Mouse (Mus musculus): ENCODE results near the gene Foxred1. TPM values are rescaled to one million over a fixed set of nuclear protein-coding genes. Genes with fewer than 3 reads are reported as not detected.

Gene Foxred1
- total and polyA plus RNA-seq, 2 experiments from 2014 or later = 88.0 to 93.1 TPM

DNA sequence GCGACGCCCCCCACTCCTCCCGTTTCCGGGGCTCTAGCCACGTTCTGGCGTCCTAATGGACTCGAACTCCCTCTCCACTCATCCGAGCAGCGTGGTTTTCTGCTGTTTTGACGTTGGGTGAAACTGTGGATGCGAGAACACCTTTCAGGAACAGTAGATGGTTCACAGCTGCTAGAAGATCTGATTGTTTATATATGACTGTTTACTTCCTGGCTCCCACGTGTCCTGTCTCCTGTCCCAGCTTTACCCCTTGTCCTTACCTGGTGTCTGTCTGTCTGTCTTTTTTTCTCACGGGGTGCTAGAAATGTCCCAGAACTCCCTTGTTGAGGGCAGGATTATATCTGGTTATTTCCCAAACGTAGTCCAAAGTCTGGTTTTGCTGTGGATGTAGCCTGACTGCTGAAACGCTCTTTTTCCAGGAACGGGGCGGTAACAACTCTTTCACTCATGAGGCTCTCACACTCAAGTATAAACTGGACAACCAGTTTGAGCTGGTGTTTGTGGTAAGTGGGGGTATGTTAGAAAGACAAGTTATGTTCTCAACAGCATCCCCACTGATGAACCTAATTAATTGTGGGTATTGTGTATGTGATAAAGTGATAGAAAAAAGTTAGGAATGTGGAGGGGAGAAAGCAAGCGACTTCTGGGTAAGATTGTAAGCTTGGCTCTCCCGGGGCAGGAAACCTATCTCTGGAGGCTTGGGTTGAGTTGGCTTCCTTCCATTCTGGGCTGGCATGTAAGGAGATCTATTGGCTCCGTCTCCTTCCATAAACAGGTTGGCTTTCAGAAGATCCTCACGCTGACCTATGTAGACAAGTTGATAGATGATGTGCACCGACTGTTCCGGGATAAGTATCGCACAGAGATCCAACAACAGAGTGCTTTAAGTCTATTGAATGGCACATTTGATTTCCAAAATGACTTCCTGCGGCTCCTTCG lies 987 bp upstream of the Foxred1 start:
- Histone ChIP-seq H3K36me3 (replicated peaks; ENCODE audit: control insufficient read depth, insufficient read depth, low read length) (peaks cover 59% of the 10 kb centered on the region), H3K27ac (ENCODE audit: low read depth) (peak overlapping the region; percentile 88), H3K9ac (replicated peaks; ENCODE audit: low read depth, low read length) (peak overlapping the region; percentile 94), H3K4me3 (ENCODE audit: low read depth, low read length) (peak overlapping the region; percentile 99), H3K27me3 (ENCODE audit: control insufficient read depth, insufficient read depth, low read length) (no peaks in the 10 kb centered on the region), H3K4me1 (ENCODE audit: control insufficient read depth, insufficient read depth) (peaks cover 17% of the 10 kb centered on the region; the same call in 1 of the 2 replicates), H3K4me2 (ENCODE audit: low read depth, low read length) (peak overlapping the region; percentile 92), H3K9me3 (replicated peaks; ENCODE audit: control insufficient read depth, low read length) (no peaks in the 10 kb centered on the region)
- 27% methylated on average over 26 of the region's 26 CpGs for WGBS
- TF ChIP-seq EP300 (IDR thresholded peaks at IDR 0.05; ENCODE audit: low read depth) (no peak), CTCF (IDR thresholded peaks at IDR 0.05; ENCODE audit: low read depth) (no peak)
- ATAC-seq (ENCODE audit: insufficient read depth, low read depth) = no peak
- DNase-seq (ENCODE audit: low spot score) = no peak

GRCm38 (mm10) chr9:35204421-35204820 lies 6.4 kb downstream of the Foxred1 start:
- Histone ChIP-seq H3K27me3 (ENCODE audit: control insufficient read depth, insufficient read depth, low read length) (no peaks in the 10 kb centered on the region), H3K27ac (ENCODE audit: low read depth) (no peak overlapping the region), H3K9me3 (replicated peaks; ENCODE audit: control insufficient read depth, low read length) (no peaks in the 10 kb centered on the region), H3K9ac (replicated peaks; ENCODE audit: low read depth, low read length) (no peak overlapping the region), H3K4me2 (ENCODE audit: low read depth, low read length) (no peak overlapping the region), H3K36me3 (replicated peaks; ENCODE audit: control insufficient read depth, insufficient read depth, low read length) (peaks cover 44% of the 10 kb centered on the region), H3K4me3 (ENCODE audit: low read depth, low read length) (no peak overlapping the region), H3K4me1 (ENCODE audit: control insufficient read depth, insufficient read depth) (peaks cover 11% of the 10 kb centered on the region)
- TF ChIP-seq CTCF (IDR thresholded peaks at IDR 0.05; ENCODE audit: low read depth) (no peak), EP300 (IDR thresholded peaks at IDR 0.05; ENCODE audit: low read depth) (no peak)
- WGBS = 88% methylated on average over 2 of the region's 2 CpGs
- ATAC-seq (ENCODE audit: insufficient read depth, low read depth) (no peak), DNase-seq (ENCODE audit: low spot score) (no peak)

DNA sequence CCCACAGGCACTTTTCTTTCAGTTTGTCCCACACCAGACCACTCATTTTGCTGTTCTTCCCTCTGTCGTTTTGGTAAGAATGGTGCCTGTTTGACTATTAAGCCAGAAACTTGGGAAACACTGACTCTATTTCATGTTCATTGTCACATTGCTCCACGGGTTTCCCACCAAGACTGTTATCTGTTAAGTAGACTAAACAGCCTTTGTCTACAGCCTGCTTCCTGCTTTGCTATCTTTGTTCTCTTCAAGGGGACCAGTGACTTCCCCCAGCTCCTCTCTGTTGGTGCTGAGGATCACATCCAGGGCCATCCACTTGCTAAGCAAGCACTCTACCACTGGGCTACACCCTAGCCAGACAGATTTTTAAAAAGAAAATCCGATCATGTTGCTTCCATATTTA lies 7.3 kb downstream of the Foxred1 start:
- H3K4me3 ChIP-seq (ENCODE audit: low read depth, low read length) = no peak overlapping the region
- H3K27me3 ChIP-seq (ENCODE audit: control insufficient read depth, insufficient read depth, low read length) = no peaks in the 10 kb centered on the region
- H3K4me2 ChIP-seq (ENCODE audit: low read depth, low read length) = no peak overlapping the region
- ATAC-seq (ENCODE audit: insufficient read depth, low read depth) (no peak), DNase-seq (ENCODE audit: low spot score) (no peak)
- H3K9ac ChIP-seq (replicated peaks; ENCODE audit: low read depth, low read length) = no peak overlapping the region
- H3K9me3 ChIP-seq (replicated peaks; ENCODE audit: control insufficient read depth, low read length) = no peaks in the 10 kb centered on the region
- WGBS = 35% methylated on average over 3 of the region's 3 CpGs
- peaks cover 44% of the 10 kb centered on the region for H3K36me3 ChIP-seq (replicated peaks; ENCODE audit: control insufficient read depth, insufficient read depth, low read length)
- TF ChIP-seq EP300 (IDR thresholded peaks at IDR 0.05; ENCODE audit: low read depth) (no peak), CTCF (IDR thresholded peaks at IDR 0.05; ENCODE audit: low read depth) (no peak)
- H3K27ac ChIP-seq (ENCODE audit: low read depth) = no peak overlapping the region
- peaks cover 9% of the 10 kb centered on the region for H3K4me1 ChIP-seq (ENCODE audit: control insufficient read depth, insufficient read depth)

DNA sequence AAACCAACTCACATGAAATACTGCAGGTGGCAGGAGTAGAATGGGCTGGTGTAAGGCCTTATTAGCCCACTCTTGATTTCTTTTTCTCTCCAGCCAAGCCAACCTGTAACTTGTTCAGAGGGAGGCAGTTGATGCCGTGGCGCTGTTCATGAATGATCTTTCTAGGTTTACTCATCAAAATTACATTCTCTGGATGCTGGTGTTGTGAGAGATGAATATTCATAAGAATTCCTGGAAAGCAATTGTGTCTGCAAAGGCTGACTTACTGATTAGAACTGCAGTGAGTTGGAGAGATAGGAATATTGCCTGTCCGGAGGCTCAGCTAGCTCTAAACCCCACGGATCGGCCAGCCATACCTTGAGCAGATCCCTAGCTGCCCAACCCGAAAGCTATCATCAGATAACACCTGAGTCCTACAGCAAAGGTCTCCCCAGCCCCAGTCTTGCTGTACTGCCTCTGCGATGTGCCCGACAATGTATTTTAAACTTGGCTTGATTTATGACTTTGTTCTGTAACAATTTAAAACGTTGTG lies 10.3 kb downstream of the Foxred1 start:
- Histone ChIP-seq H3K9me3 (replicated peaks; ENCODE audit: control insufficient read depth, low read length) (no peaks in the 10 kb centered on the region), H3K9ac (replicated peaks; ENCODE audit: low read depth, low read length) (peak overlapping the region; percentile 77; the same call in 1 of the 2 replicates), H3K4me2 (ENCODE audit: low read depth, low read length) (peak overlapping the region; percentile 76), H3K36me3 (replicated peaks; ENCODE audit: control insufficient read depth, insufficient read depth, low read length) (peaks cover 15% of the 10 kb centered on the region), H3K4me3 (ENCODE audit: low read depth, low read length) (peak overlapping the region; percentile 72), H3K27ac (ENCODE audit: low read depth) (no peak overlapping the region), H3K4me1 (ENCODE audit: control insufficient read depth, insufficient read depth) (peaks cover 9% of the 10 kb centered on the region), H3K27me3 (ENCODE audit: control insufficient read depth, insufficient read depth, low read length) (no peaks in the 10 kb centered on the region)
- DNase-seq (ENCODE audit: low spot score) (no peak), ATAC-seq (ENCODE audit: insufficient read depth, low read depth) (no peak)
- 56% methylated on average over 9 of the region's 9 CpGs for WGBS
- no peak for TF ChIP-seq CTCF (IDR thresholded peaks at IDR 0.05; ENCODE audit: low read depth)
- TF ChIP-seq EP300 (IDR thresholded peaks at IDR 0.05; ENCODE audit: low read depth) = no peak

- ATAC-seq (ENCODE audit: insufficient read depth, low read depth) (peak; percentile 94), DNase-seq (ENCODE audit: low spot score) (peak; percentile 86)
- Histone ChIP-seq H3K4me3 (ENCODE audit: low read depth, low read length) (peak within 1 kb of the TSS; percentile 72), H3K27ac (ENCODE audit: low read depth) (peak within 1 kb of the TSS; percentile 71), H3K4me2 (ENCODE audit: low read depth, low read length) (peak within 1 kb of the TSS; percentile 76), H3K4me1 (ENCODE audit: control insufficient read depth, insufficient read depth) (peaks cover 9% of the 10 kb centered on the region), H3K36me3 (replicated peaks; ENCODE audit: control insufficient read depth, insufficient read depth, low read length) (peaks cover 8% of the 10 kb centered on the region), H3K27me3 (ENCODE audit: control insufficient read depth, insufficient read depth, low read length) (no peaks in the 10 kb centered on the region), H3K9me3 (replicated peaks; ENCODE audit: control insufficient read depth, low read length) (no peaks in the 10 kb centered on the region), H3K9ac (replicated peaks; ENCODE audit: low read depth, low read length) (peak within 1 kb of the TSS; percentile 77)
- under 1% methylated on average over 42 of the region's 44 CpGs for WGBS
- TF ChIP-seq CTCF (IDR thresholded peaks at IDR 0.05; ENCODE audit: low read depth) = peak; percentile 86
- no peak for TF ChIP-seq EP300 (IDR thresholded peaks at IDR 0.05; ENCODE audit: low read depth)
Measured at GRCm38 (mm10) chr9:35199772-35200471, 10.9 kb downstream of the Foxred1 start, which contains the start of the genes Srpr and Tirap. TSS of gene Srpr (plus strand) at chr9:35200175. TSS of gene Tirap (minus strand) at chr9:35200291.
